Mouse (Mus musculus): Measurements from ENCODE around the gene Mag.

DNA sequence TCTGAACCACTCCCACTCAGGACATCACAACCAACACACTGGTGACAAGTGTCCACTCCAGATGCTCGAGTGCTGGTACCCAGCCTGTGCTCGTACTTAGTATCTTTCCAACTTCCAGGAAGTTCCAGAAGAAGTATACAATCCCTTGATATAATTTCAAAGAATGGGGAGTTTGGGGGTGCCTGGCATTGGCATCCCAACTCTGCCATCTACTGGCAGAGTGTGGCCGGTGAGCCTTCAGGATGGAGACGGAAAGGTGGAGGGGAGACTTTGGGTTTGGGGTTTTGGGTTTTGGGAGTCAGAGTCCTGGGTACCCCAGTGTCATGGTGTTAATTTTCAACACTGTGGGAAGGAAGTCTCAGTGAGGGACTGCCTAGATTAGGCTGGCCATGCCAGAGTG lies 10.6 kb downstream of the Mag start:
- TF ChIP-seq CTCF (conservative IDR thresholded peaks at IDR 0.05; ENCODE audit: insufficient read depth, insufficient read length, low read depth, low read length) (peak; percentile 62), POLR2A (IDR thresholded peaks at IDR 0.05; ENCODE audit: low read depth, low read length) (no peak)
